Mouse (Mus musculus): ENCODE data around the gene Usp48. TPM values are rescaled to one million over a fixed set of nuclear protein-coding genes. Genes with fewer than 3 reads are reported as not detected.

Usp48 gene
- total RNA-seq, 2 experiments from 2014 or later, result 70.4 to 77.5 TPM

- no peak; the same call in 1 of the 2 replicates for ATAC-seq (ENCODE audit: poor library complexity, severe bottlenecking)
Observed at GRCm38 (mm10) chr4:137609281-137609680, 15.7 kb downstream of the Usp48 start.

DNA sequence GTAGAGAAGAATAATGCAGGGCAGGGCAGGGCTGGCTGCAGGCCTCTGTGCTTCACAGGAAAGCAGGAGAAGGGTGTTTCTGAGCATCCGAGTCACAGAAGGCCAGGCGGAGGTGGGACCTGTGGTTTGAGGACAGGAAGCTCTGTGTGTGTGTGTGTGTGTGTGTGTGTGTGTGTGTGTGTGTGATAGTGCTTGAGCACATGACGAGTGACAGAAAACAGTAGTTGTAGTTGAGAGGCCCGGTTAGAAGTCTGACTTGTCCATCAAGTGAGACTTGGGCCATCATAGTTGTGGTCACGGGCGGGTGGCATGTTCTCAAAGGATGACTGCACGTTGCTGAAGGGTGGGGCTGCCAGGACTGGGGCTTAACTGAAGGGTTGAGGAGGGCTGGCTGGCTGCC, 16.1 kb downstream of the Usp48 start:
- ATAC-seq (ENCODE audit: poor library complexity, severe bottlenecking), result peak; percentile 87

DNA sequence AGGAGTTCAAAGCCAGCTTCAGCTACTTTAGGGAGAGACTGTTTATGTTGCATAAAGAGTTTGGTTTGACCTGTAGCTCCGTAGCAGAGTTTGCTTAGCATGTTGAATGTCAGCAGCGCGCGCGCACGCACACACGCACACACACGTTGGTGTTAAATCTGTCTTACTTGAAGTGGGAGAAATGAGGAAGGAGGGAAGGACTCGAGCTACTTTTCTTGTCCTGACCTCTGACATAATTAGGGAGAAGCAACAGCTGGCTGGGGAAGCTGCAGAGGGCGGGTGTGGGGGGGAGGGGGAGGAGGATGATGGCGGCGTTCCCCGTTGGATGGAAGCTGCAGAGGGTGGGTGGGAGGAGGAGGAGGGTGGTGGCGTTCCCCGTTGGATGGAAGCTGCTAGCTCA, 16.7 kb downstream of the Usp48 start:
- peak; percentile 49 for ATAC-seq (ENCODE audit: poor library complexity, severe bottlenecking)

GRCm38 (mm10) chr4:137622847-137623246, 29.3 kb downstream of the Usp48 start:
- no peak for ATAC-seq (ENCODE audit: poor library complexity, severe bottlenecking)

- no peak for ATAC-seq (ENCODE audit: poor library complexity, severe bottlenecking)
Observed at GRCm38 (mm10) chr4:137627476-137628235, 34.1 kb downstream of the Usp48 start.

- ATAC-seq (ENCODE audit: poor library complexity, severe bottlenecking), result no peak
Observed at GRCm38 (mm10) chr4:137628400-137628799, 34.8 kb downstream of the Usp48 start.

DNA sequence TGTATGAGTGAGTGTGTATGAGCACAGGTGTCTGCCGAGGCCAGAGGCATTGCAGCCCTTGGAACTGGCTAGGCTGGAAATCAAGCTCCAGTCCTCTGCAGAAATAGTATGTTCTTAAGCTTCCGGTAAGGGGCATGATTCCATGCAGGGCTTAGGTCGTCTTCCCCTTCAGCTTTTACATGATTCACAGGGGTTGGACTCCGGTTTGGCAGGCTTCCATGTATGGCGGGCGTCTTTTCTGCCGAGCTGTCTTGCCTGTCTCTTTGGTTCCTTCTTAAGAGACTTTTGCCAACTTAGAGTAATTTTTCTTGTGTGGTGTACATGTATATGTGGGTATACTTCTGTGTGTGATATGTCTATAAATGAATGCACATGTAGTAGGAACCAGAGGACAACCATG, 35.8 kb downstream of the Usp48 start:
- ATAC-seq (ENCODE audit: poor library complexity, severe bottlenecking), result no peak

DNA sequence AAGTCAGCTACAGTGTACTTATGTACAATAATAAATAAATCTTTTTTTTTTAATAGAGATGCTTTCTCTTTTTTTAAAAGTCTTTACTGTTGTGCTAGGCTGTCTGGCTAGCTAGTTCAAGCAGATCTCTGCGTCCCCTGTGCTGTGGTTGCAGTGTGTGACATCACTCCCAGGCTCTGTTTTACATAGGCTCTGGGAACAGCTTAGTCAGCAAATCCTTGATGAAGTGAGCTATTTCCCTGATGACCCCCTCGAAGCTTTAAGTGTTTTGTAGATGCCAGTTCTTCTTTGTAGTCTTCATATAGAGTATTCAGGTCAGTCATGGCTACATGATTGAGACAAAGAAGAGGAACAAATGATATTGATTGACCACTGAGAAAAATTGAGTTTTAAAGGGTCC, 36.6 kb downstream of the Usp48 start:
- no peak for ATAC-seq (ENCODE audit: poor library complexity, severe bottlenecking)

GRCm38 (mm10) chr4:137631596-137631995, 38.0 kb downstream of the Usp48 start:
- ATAC-seq (ENCODE audit: poor library complexity, severe bottlenecking), result no peak

DNA sequence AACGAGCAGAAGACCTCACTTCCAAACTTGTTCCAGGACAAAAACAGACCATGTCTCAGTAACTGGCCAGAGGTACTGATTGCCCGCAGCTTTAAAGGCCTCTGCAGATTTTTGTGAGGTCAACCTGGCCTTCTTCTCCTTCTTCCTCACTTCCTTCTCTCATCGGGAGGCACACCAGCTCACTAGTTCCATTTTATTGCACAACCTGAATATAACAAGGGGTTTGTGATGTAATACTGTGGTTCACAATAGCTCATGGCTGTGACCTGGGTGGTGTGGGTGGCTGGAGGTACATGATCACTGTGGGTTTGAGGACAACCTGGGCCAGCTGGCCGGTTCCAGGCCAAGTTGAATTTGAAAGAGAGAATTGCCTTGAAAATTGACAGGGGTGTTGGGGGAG, 39.8 kb downstream of the Usp48 start:
- ATAC-seq (ENCODE audit: poor library complexity, severe bottlenecking), result peak; percentile 54

DNA sequence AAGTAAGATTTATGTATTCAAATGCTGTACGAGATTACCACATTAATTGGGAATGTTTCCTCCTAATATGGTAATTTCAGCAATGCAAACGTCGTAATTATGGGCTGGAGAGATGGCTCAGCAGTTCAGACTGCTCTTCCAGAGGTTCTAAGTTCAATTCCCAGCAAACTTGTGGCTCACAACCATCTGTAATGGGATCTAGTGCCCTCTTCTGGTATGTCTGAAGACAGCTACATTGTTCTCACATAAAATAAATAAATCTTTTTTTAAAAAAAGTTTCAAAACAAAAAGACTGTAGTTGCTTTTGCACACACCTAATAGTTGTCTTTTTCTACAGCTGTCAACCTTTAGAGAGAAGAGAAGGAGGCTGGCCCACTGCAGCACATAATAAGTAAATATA, 43.0 kb downstream of the Usp48 start:
- ATAC-seq (ENCODE audit: poor library complexity, severe bottlenecking), result no peak

- no peak for ATAC-seq (ENCODE audit: poor library complexity, severe bottlenecking)
Observed at GRCm38 (mm10) chr4:137641556-137641955, 48.0 kb downstream of the Usp48 start.

DNA sequence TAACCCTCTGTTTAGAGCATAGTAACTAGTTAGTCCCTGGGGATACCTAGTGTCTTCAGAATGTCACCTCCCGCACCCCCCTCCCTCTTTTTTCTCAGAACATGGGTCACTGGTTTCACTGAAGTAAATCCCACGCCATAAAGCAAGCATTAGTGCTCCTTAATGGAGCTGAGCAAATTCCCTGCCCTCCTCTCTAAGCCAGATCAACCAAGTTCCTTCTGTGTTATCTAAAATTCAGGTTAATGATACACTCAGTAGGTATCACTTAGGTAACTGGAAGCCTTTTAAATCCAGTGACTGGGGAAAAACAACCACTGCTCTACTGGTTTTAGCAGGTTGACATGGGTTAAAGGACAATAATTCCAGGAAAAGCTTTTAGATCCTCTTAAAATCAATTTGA, 48.5 kb downstream of the Usp48 start:
- ATAC-seq (ENCODE audit: poor library complexity, severe bottlenecking), result no peak

- no peak for ATAC-seq (ENCODE audit: poor library complexity, severe bottlenecking)
Observed at GRCm38 (mm10) chr4:137643459-137643858, 49.9 kb downstream of the Usp48 start.

GRCm38 (mm10) chr4:137646262-137646661, 52.7 kb downstream of the Usp48 start:
- no peak for ATAC-seq (ENCODE audit: poor library complexity, severe bottlenecking)

GRCm38 (mm10) chr4:137647648-137648047, 54.1 kb downstream of the Usp48 start:
- ATAC-seq (ENCODE audit: poor library complexity, severe bottlenecking), result no peak

DNA sequence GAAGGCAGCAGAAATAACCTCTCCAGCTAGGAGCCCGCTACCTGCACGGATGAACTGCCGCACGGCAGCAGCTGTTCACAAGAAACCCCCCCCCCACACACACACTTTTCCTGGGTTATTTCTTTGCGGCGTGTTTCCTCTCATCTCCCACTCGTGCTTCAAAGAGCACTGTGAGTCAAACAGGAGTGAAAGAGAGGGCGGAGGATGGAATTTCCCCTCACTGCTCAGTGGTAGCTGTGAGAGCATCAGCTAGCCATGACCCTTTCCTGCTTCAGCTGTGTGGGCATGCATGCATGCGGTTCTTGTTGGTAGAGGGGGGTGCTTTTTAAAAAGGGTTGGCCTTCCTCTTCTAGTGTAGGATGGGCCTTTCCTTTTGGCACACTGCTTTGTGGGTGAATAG, 54.7 kb downstream of the Usp48 start:
- ATAC-seq (ENCODE audit: poor library complexity, severe bottlenecking), result no peak

DNA sequence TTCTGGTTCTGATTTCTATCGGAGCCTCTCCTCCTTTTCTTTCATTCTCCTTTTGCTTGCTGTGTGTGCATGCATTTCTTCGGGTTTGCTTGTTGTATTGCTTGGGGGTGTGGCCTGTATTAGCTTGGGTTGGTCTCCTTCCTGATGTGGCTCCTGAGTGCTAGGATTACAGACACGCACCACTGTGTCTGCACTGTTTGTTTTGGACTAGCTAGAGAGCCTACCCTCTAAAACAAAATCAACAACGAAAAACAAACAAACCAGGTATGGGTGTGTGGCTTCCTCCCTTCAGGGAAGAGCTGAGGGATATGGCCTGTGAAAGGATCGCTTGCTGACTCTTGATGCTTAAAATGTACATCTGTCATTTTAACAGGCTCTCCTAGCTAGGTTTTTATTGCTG, 57.4 kb downstream of the Usp48 start:
- no peak for ATAC-seq (ENCODE audit: poor library complexity, severe bottlenecking)

- no peak for ATAC-seq (ENCODE audit: poor library complexity, severe bottlenecking)
Observed at GRCm38 (mm10) chr4:137652835-137653346, 59.3 kb downstream of the Usp48 start.

DNA sequence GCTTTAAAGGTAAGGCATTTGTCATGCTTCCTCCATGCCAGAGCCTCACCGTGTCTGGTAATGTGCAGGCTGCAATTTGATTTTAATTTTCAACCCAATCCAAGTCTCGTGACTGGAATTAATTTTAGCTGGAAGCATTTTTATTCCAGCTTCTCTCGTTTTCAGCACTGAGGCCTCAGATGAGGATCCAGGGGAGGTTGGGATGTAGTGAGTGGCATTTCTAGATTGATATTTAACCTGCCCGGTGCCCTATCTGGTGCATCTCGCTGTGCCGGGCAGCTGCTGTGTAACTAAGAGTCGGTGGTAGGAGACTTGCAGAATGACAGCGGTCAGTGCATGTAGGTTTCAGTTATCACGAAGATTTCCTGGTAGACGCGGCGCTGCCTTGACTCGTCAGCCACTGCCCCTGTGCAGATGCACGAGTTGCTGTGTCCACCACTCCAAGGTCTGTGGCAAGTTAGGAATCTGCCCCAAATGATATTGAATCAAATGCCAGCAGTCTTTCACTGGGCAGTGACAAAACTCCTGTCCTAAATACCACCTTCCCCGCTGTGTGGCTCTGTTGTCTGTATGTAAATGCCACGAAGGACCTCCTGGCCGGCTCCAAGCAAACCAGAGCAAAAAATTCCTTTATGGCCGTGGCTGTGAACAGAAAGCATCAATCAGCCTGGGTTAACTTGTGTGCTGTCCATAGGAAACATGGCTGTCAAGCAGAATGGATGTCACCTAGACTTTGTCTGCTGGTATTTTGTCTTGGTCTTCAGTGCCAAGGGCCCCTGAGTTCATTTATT, 61.9 kb downstream of the Usp48 start:
- no peak for ATAC-seq (ENCODE audit: poor library complexity, severe bottlenecking)

GRCm38 (mm10) chr4:137657674-137658073, 64.1 kb downstream of the Usp48 start:
- ATAC-seq (ENCODE audit: poor library complexity, severe bottlenecking), result no peak

DNA sequence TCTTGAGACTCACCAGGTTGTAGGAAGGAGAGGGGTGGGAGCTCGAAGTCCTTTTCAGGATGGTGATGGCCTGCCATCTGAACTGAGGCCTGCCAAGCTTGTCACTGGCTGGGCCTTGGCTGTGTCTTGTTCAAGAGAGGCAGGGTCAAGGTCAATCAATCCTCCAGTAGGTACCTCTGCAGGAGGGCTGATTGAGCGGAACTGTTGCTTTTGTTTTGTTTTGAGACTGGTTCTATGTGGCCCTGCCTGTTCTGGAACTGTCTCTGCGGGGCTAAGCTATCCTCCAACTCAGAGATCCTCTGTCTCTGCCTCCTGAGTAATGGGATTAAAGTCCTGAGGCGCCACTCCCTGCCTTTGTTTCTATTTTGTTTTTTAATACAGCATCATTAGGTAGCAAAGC, 66.0 kb downstream of the Usp48 start:
- no peak for ATAC-seq (ENCODE audit: poor library complexity, severe bottlenecking)
